Mouse (Mus musculus) thymus, postnatal 36 days (tissue): ENCODE data around the gene Taf13.
"Not testable (repeated sequence)": the region's sequence is repeated elsewhere in the genome, so short reads cannot be mapped to it uniquely, and the experiment has no call there.

ENCODE experiments used
- DNase-seq, 2 experiments: peaks; one replicate each; pipeline ENCODE4 v3.0.0; 2022; ENCODE audit warnings: mixed read lengths in 2 of 2

Gene Taf13

GRCm38 (mm10) chr3:108571443-108572294 is at the start of gene Taf13:
Gene Taf13, plus strand, starts transcription at chr3:108571698.
- DNase-seq = peak; percentile 96 to 97

GRCm38 (mm10) chr3:108523415-108523814 is 48.1 kb upstream of the Taf13 start:
- no peak for DNase-seq

- DNase-seq = no peak
Measured at GRCm38 (mm10) chr3:108528489-108528888, 43.0 kb upstream of the Taf13 start.

GRCm38 (mm10) chr3:108533114-108533885 is 38.2 kb upstream of the Taf13 start:
- no peak for DNase-seq

- DNase-seq = no peak
Measured at GRCm38 (mm10) chr3:108533951-108534350, 37.5 kb upstream of the Taf13 start, which contains the start of gene 1700013F07Rik. Gene 1700013F07Rik, plus strand, starts transcription at chr3:108534150.

- peak in 1 of 2 experiments; percentile 2 for DNase-seq
Measured at GRCm38 (mm10) chr3:108535896-108536516, 35.5 kb upstream of the Taf13 start.

- DNase-seq = peak; percentile 45 to 70
Measured at GRCm38 (mm10) chr3:108536517-108537260, 34.8 kb upstream of the Taf13 start, which contains the start of gene 5330417C22Rik. Gene 5330417C22Rik, minus strand, starts transcription at chr3:108536536.

GRCm38 (mm10) chr3:108537303-108537702 is 34.2 kb upstream of the Taf13 start:
- peak; percentile 70 to 71 for DNase-seq

- DNase-seq = no peak
Measured at GRCm38 (mm10) chr3:108542299-108542698, 29.2 kb upstream of the Taf13 start.

GRCm38 (mm10) chr3:108554111-108554561 is 17.4 kb upstream of the Taf13 start:
- no peak for DNase-seq

- DNase-seq = peak; percentile 91 to 93
Measured at GRCm38 (mm10) chr3:108554587-108555312, 16.7 kb upstream of the Taf13 start.

- DNase-seq = no peak
Measured at GRCm38 (mm10) chr3:108557888-108558287, 13.6 kb upstream of the Taf13 start.

GRCm38 (mm10) chr3:108562133-108562730 is 9.3 kb upstream of the Taf13 start, which contains the start of gene Tmem167b:
Gene Tmem167b, minus strand, starts transcription at chr3:108562466.
- peak; percentile 95 to 96 for DNase-seq

- DNase-seq = peak; percentile 38 to 46
Measured at GRCm38 (mm10) chr3:108562777-108563271, 8.7 kb upstream of the Taf13 start.

GRCm38 (mm10) chr3:108563309-108563708 is 8.2 kb upstream of the Taf13 start:
- DNase-seq = peak; percentile 76 to 78

GRCm38 (mm10) chr3:108567990-108568877 is 3.3 kb upstream of the Taf13 start:
- no peak for DNase-seq

GRCm38 (mm10) chr3:108569636-108570035 is 1.9 kb upstream of the Taf13 start:
- DNase-seq = not testable (repeated sequence)

- DNase-seq = no peak
Measured at GRCm38 (mm10) chr3:108570813-108571212, 685 bp upstream of the Taf13 start.

GRCm38 (mm10) chr3:108572309-108573010 is 962 bp downstream of the Taf13 start:
- peak in 1 of 2 experiments; percentile 3 for DNase-seq
